Mouse (Mus musculus) embryonic fibroblast, embryonic 13.5 days (primary cell): ENCODE measurements at regions not wholly inside any gene's neighbourhood (a gene's known extent, or its start where the extent isn't known, plus 50 kb on each side); places are given as distances from the start of the nearest gene placed in this dataset.

Experiments used
- CTCF ChIP-seq: IDR thresholded peaks from 2 replicates; pipeline ENCODE4 v1.5.1; 2011; ENCODE audit warnings: mild to moderate bottlenecking, control low read depth, low read length, moderate library complexity, borderline replicate concordance; ENCODE audit not compliant: insufficient read depth
- POLR2A ChIP-seq: IDR thresholded peaks from 2 replicates; pipeline ENCODE4 v1.6.1; 2011; ENCODE audit warnings: low read depth, mild to moderate bottlenecking, control low read depth, low read length, moderate library complexity

GRCm38 (mm10) chr6:148603460-148603859 lies 159.3 kb upstream of the Tmtc1 start:
- TF ChIP-seq CTCF (no peak), POLR2A (no peak)
